Mouse (Mus musculus) brain, embryonic 14.5 days (tissue): ENCODE measurements around the gene Egfem1.

Experiments
- CTCF ChIP-seq: fragments of 200-500 bp; IDR thresholded peaks from 2 replicates; pipeline ENCODE4 v1.5.1; 2012; ENCODE audit warnings: inconsistent platforms, mild to moderate bottlenecking, moderate library complexity, borderline replicate concordance; ENCODE audit not compliant: insufficient read depth, insufficient read length; ENCODE audit errors: extremely low read depth
- POLR2A ChIP-seq: fragments of 200-500 bp; IDR thresholded peaks from 2 replicates; pipeline ENCODE4 v1.6.1; 2012; ENCODE audit warnings: mild to moderate bottlenecking, inconsistent platforms, borderline replicate concordance; ENCODE audit not compliant: poor library complexity, insufficient read depth, insufficient read length, severe bottlenecking; ENCODE audit errors: extremely low read depth

GRCm38 (mm10) chr3:29707467-29707866 is 625.6 kb downstream of the Egfem1 start:
- TF ChIP-seq CTCF (no peak), POLR2A (no peak)
